ENCODE assay signal across 19 mouse cellular contexts in genomic region chr2:168076840-168077576, GRCm38 (mm10). TPM values are rescaled to one million over a fixed set of nuclear protein-coding genes. Genes with fewer than 3 reads are reported as not detected.
DNase-seq lines count a peak whose midpoint lies in the region; ATAC-seq and TF ChIP-seq lines count a peak whose summit lies in the region.
"Had no signal": no experiment of that assay in that cellular context is flagged by ENCODE, and none has a peak within 500 bp of the region (broad histone marks: within the 10 kb centered on the region; RNA-seq: fewer than 3 reads in every experiment).

No protein-coding gene starts in this region.

- 52% methylated on average over 20 of the region's 20 CpGs for WGBS in stomach, embryonic 14.5 days
- WGBS in stomach, postnatal 0 days = 54% methylated on average over 20 of the region's 20 CpGs

- DNase-seq in stomach, postnatal 0 days (ENCODE audit: low spot score) = no peak
- DNase-seq in kidney, adult 9 months = peak; percentile 93
- peak; percentile 78 to 86 for DNase-seq in kidney, postnatal 36 days
- no peak for DNase-seq in heart, postnatal 25 days (ENCODE audit: low spot score)
- no peak for DNase-seq in liver
- no peak for DNase-seq in thymus, postnatal 4 days
- DNase-seq: adrenal gland, postnatal 14 days; B cell, adult 2 months; cerebellum, adult 18-20 months; gastrocnemius, postnatal 10 days; heart, adult 2 months; spleen, adult 18-20 months; thymus, postnatal 25 days had no signal

- no peak for ATAC-seq in stomach, embryonic 14.5 days (ENCODE audit: insufficient number of reproducible peaks, insufficient read depth, low FRiP score, low read depth)
- ATAC-seq in stomach, postnatal 0 days (ENCODE audit: low FRiP score, low TSS enrichment) = no peak
- ATAC-seq: activated CD4-positive, CD25-positive, alpha-beta regulatory T cell, adult 4 months; Patski had no signal

- H3K27me3 ChIP-seq in stomach, embryonic 14.5 days (ENCODE audit: control insufficient read depth, insufficient read depth, low read length) = no peaks in the 10 kb centered on the region
- no peaks in the 10 kb centered on the region for H3K27me3 ChIP-seq in stomach, postnatal 0 days (ENCODE audit: control insufficient read depth, insufficient read depth, low read length)
- H3K27me3 ChIP-seq: hindbrain, embryonic 13.5 days; Patski had no signal

- H3K4me1 ChIP-seq in stomach, embryonic 14.5 days (ENCODE audit: control insufficient read depth, insufficient read depth, low read length) = peaks cover 25% of the 10 kb centered on the region
- 0 out of 2 replicates have a peak, but pooled peaks cover 2% of the 10 kb centered on the region for H3K4me1 ChIP-seq in stomach, postnatal 0 days (replicated peaks; ENCODE audit: control insufficient read depth, insufficient read depth)

- H3K9me3 ChIP-seq in stomach, embryonic 14.5 days (ENCODE audit: control insufficient read depth, low read depth, low read length) = no peaks in the 10 kb centered on the region
- no peaks in the 10 kb centered on the region for H3K9me3 ChIP-seq in stomach, postnatal 0 days (ENCODE audit: control insufficient read depth, low read length)
- H3K9me3 ChIP-seq: embryonic facial prominence, embryonic 13.5 days; hindbrain, embryonic 13.5 days; neural tube, embryonic 12.5 days had no signal

- TF ChIP-seq CTCF in stomach, postnatal 0 days (IDR thresholded peaks at IDR 0.05; ENCODE audit: low read depth) = no peak

- no peak overlapping the region for H3K4me3 ChIP-seq in stomach, embryonic 14.5 days (ENCODE audit: low read depth, low read length)
- no peak overlapping the region for H3K4me3 ChIP-seq in stomach, postnatal 0 days (ENCODE audit: low read depth, low read length)
- H3K4me3 ChIP-seq: embryonic facial prominence, embryonic 13.5 days; heart, adult 2 months; hindbrain, embryonic 13.5 days; neural tube, embryonic 12.5 days had no signal

- no peaks in the 10 kb centered on the region for H3K36me3 ChIP-seq in stomach, embryonic 14.5 days (ENCODE audit: control insufficient read depth, insufficient read depth, low read length)
- H3K36me3 ChIP-seq in stomach, postnatal 0 days (ENCODE audit: control insufficient read depth, insufficient read depth, low read length) = no peaks in the 10 kb centered on the region
- H3K36me3 ChIP-seq: embryonic facial prominence, embryonic 13.5 days; hindbrain, embryonic 13.5 days; neural tube, embryonic 12.5 days had no signal

- no peak overlapping the region for H3K4me2 ChIP-seq in stomach, embryonic 14.5 days (replicated peaks; ENCODE audit: low read depth, low read length)
- no peak overlapping the region for H3K4me2 ChIP-seq in stomach, postnatal 0 days (replicated peaks; ENCODE audit: low read depth)
- H3K4me2 ChIP-seq: embryonic facial prominence, embryonic 13.5 days; hindbrain, embryonic 13.5 days; neural tube, embryonic 12.5 days had no signal

- no peak overlapping the region for H3K9ac ChIP-seq in stomach, embryonic 14.5 days (replicated peaks; ENCODE audit: low read depth, low read length)
- no peak overlapping the region for H3K9ac ChIP-seq in stomach, postnatal 0 days (ENCODE audit: low read length)
- H3K9ac ChIP-seq: embryonic facial prominence, embryonic 13.5 days; hindbrain, embryonic 13.5 days; neural tube, embryonic 12.5 days had no signal

- intact Hi-C loops in heart, postnatal 25 days (cut with DNase I) = no loop called here

- no peak for TF ChIP-seq EP300 in stomach, postnatal 0 days (optimal IDR thresholded peaks at IDR 0.05)

- H3K27ac ChIP-seq in stomach, embryonic 14.5 days (ENCODE audit: low read length) = peak overlapping the region; percentile 15; the same call in 1 of the 2 replicates
- H3K27ac ChIP-seq in stomach, postnatal 0 days (replicated peaks) = no peak overlapping the region
- H3K27ac ChIP-seq: embryonic facial prominence, embryonic 13.5 days; heart, adult 2 months; hindbrain, embryonic 13.5 days; neural tube, embryonic 12.5 days had no signal

RNA-seq across cellular contexts. Expression of gene Pard6b, which starts 3.8 kb away (rescaled TPM):
- polyA plus RNA-seq in stomach, embryonic 14.5 days (2014; fragmentation: Nextera tagmentation; extraction: Ambion mirVana) = 12.3 and 13.2 TPM in 2 replicates
- polyA plus RNA-seq in stomach, postnatal 0 days (2015; fragmentation: Nextera tagmentation; extraction: Ambion mirVana) = 11.8 and 12.3 TPM in 2 replicates
- 1 to 10 TPM; 3.1 to 3.4 TPM for total RNA-seq in heart, postnatal 25 days (2021)

Comparison
In these comparisons a context has a peak if more than half of its experiments do, and no peak if none do; other contexts are left out.
1. DNase-seq: peak in kidney, adult 9 months (single experiment) and kidney, postnatal 36 days (2 of 2); none in stomach, postnatal 0 days (single experiment), heart, postnatal 25 days (single experiment), liver (single experiment) and thymus, postnatal 4 days (single experiment).